Mouse (Mus musculus) hindbrain, embryonic 11.5 days (tissue): ENCODE results near the gene D10Jhu81e. TPM values are rescaled to one million over a fixed set of nuclear protein-coding genes. Genes with fewer than 3 reads are reported as not detected.
"Not testable (repeated sequence)": the region's sequence is repeated elsewhere in the genome, so short reads cannot be mapped to it uniquely, and the experiment has no call there.

Experiments
- ATAC-seq: fragments of 200-750 bp; cut with Nextera tagmentation; 2 replicates; pipeline ENCODE4 v1.8.0; 2017; ENCODE audit warnings: mild to moderate bottlenecking, moderate TSS enrichment, moderate library complexity; ENCODE audit not compliant: low FRiP score
- DNase-seq: peaks from one replicate; pipeline ENCODE4 v3.0.0-alpha.2; 2015; ENCODE audit warnings: low spot score
- H3K27ac ChIP-seq: fragments of 300-500 bp; sonication (generic); 2 replicates; pipeline ENCODE4 v1.5.1; 2014; ENCODE audit warnings: mild to moderate bottlenecking, low read depth, low read length
- H3K27me3 ChIP-seq: fragments of 300-500 bp; sonication (generic); 2 replicates; pipeline ENCODE4 v1.6.1; 2014; ENCODE audit warnings: mild to moderate bottlenecking, low read length, moderate library complexity, mixed read lengths; ENCODE audit not compliant: control insufficient read depth, insufficient read depth
- H3K36me3 ChIP-seq: fragments of 300-500 bp; sonication (generic); 2 replicates; pipeline ENCODE4 v1.6.1; 2014; ENCODE audit warnings: mild to moderate bottlenecking, low read length, moderate library complexity, mixed read lengths; ENCODE audit not compliant: control insufficient read depth, insufficient read depth
- H3K4me1 ChIP-seq: fragments of 300-500 bp; sonication (generic); replicated peaks from 2 replicates; pipeline ENCODE4 v1.6.1; 2014; ENCODE audit warnings: low read length, mixed read lengths; ENCODE audit not compliant: control insufficient read depth, insufficient read depth
- H3K4me2 ChIP-seq: fragments of 300-500 bp; sonication (generic); replicated peaks from 2 replicates; pipeline ENCODE4 v1.6.1; 2014; ENCODE audit warnings: mild to moderate bottlenecking, low read depth, low read length
- H3K4me3 ChIP-seq: fragments of 300-500 bp; sonication (generic); 2 replicates; pipeline ENCODE4 v1.5.1; 2014; ENCODE audit warnings: low read depth, low read length
- H3K9ac ChIP-seq: fragments of 300-500 bp; sonication (generic); 2 replicates; pipeline ENCODE4 v1.6.1; 2014; ENCODE audit warnings: low read depth, low read length
- H3K9me3 ChIP-seq: fragments of 300-500 bp; sonication (generic); 2 replicates; pipeline ENCODE4 v1.6.1; 2016; ENCODE audit warnings: low read length; ENCODE audit not compliant: control insufficient read depth
- WGBS: fragments of 180-500 bp; shearing (Covaris S2); extraction: QIAGEN DNeasy Blood & Tissue Kit; methylation state at CpG from one replicate; pipeline ENCODE4 v1.1.7; 2014; 5-methylcytosine and 5-hydroxymethylcytosine counted together
- polyA plus RNA-seq: library from polyadenylated mRNA; unstranded; fragments of >200 nt; fragmentation: Nextera tagmentation; extraction: Ambion mirVana; gene quantifications from 2 replicates; pipeline ENCODE4 v1.2.1, GENCODE M21; 2014

D10Jhu81e gene
- polyA plus RNA-seq = 13.6 and 17.6 TPM in 2 replicates

GRCm38 (mm10) chr10:78169281-78170042, at the start of gene D10Jhu81e:
D10Jhu81e (minus strand) TSS chr10:78169782.
- DNase-seq = peak; percentile 99
- peak within 1 kb of the TSS; percentile 90 for H3K4me2 ChIP-seq
- H3K27me3 ChIP-seq = no peaks in the 10 kb centered on the region
- 3% methylated on average over 50 of the region's 50 CpGs for WGBS
- H3K27ac ChIP-seq = peak within 1 kb of the TSS; percentile 48; the same call in 1 of the 2 replicates
- H3K4me3 ChIP-seq = peak within 1 kb of the TSS; percentile 70
- H3K36me3 ChIP-seq = 0 out of 2 replicates have a peak, but pooled peaks cover under 1% of the 10 kb centered on the region
- H3K9ac ChIP-seq = peak within 1 kb of the TSS; percentile 74
- 0 out of 2 replicates have a peak, but pooled peaks cover 3% of the 10 kb centered on the region for H3K4me1 ChIP-seq
- peak; percentile 96 for ATAC-seq
- H3K9me3 ChIP-seq = no peaks in the 10 kb centered on the region

- Histone ChIP-seq H3K36me3 (peaks cover 9% of the 10 kb centered on the region; the same call in 1 of the 2 replicates), H3K27me3 (no peaks in the 10 kb centered on the region), H3K4me1 (no peaks in the 10 kb centered on the region), H3K27ac (no peak overlapping the region), H3K9ac (no peak overlapping the region), H3K4me2 (no peak overlapping the region), H3K4me3 (no peak overlapping the region), H3K9me3 (no peaks in the 10 kb centered on the region)
- DNase-seq = no peak
- WGBS = 91% methylated on average over 6 of the region's 6 CpGs
- ATAC-seq = no peak
Observed at GRCm38 (mm10) chr10:78218576-78218975, 49.0 kb upstream of the D10Jhu81e start.

- Histone ChIP-seq H3K4me2 (no peak overlapping the region), H3K4me1 (no peaks in the 10 kb centered on the region), H3K27ac (no peak overlapping the region), H3K4me3 (no peak overlapping the region), H3K9me3 (no peaks in the 10 kb centered on the region), H3K9ac (no peak overlapping the region), H3K36me3 (peaks cover 9% of the 10 kb centered on the region), H3K27me3 (no peaks in the 10 kb centered on the region)
- no peak for DNase-seq
- no peak for ATAC-seq
- WGBS = 86% methylated on average over 6 of the region's 6 CpGs
Observed at GRCm38 (mm10) chr10:78216376-78217083, 46.9 kb upstream of the D10Jhu81e start.

GRCm38 (mm10) chr10:78214371-78214770, 44.8 kb upstream of the D10Jhu81e start:
- DNase-seq = no peak
- no peak overlapping the region for H3K4me2 ChIP-seq
- no peaks in the 10 kb centered on the region for H3K27me3 ChIP-seq
- no peak for ATAC-seq
- no peak overlapping the region for H3K27ac ChIP-seq
- no peak overlapping the region for H3K4me3 ChIP-seq
- no peaks in the 10 kb centered on the region for H3K4me1 ChIP-seq
- H3K9me3 ChIP-seq = no peaks in the 10 kb centered on the region
- H3K9ac ChIP-seq = no peak overlapping the region
- 95% methylated on average over 9 of the region's 9 CpGs for WGBS
- peaks cover 9% of the 10 kb centered on the region for H3K36me3 ChIP-seq

- Histone ChIP-seq H3K4me1 (no peaks in the 10 kb centered on the region), H3K9ac (no peak overlapping the region), H3K4me3 (no peak overlapping the region), H3K4me2 (no peak overlapping the region), H3K27ac (no peak overlapping the region), H3K9me3 (no peaks in the 10 kb centered on the region), H3K27me3 (no peaks in the 10 kb centered on the region), H3K36me3 (peaks cover 8% of the 10 kb centered on the region)
- DNase-seq = peak; percentile 38
- WGBS = 78% methylated on average over 6 of the region's 6 CpGs
- no peak for ATAC-seq
Observed at GRCm38 (mm10) chr10:78211311-78211710, 41.7 kb upstream of the D10Jhu81e start.

GRCm38 (mm10) chr10:78201182-78201581, 31.6 kb upstream of the D10Jhu81e start:
- Histone ChIP-seq H3K4me3 (no peak overlapping the region), H3K36me3 (peaks cover 7% of the 10 kb centered on the region)
- no peak for DNase-seq

GRCm38 (mm10) chr10:78192933-78193332, 23.4 kb upstream of the D10Jhu81e start:
- H3K9me3 ChIP-seq = no peaks in the 10 kb centered on the region
- no peak overlapping the region for H3K4me2 ChIP-seq
- no peaks in the 10 kb centered on the region for H3K27me3 ChIP-seq
- no peak overlapping the region for H3K4me3 ChIP-seq
- peaks cover 3% of the 10 kb centered on the region; the same call in 1 of the 2 replicates for H3K36me3 ChIP-seq
- DNase-seq (no peak), ATAC-seq (no peak)
- no peak overlapping the region for H3K9ac ChIP-seq
- H3K27ac ChIP-seq = no peak overlapping the region
- no peaks in the 10 kb centered on the region for H3K4me1 ChIP-seq
- WGBS = 87% methylated on average over 5 of the region's 5 CpGs

More at GRCm38 (mm10) chr10:78201182-78201581, 31.6 kb upstream of the D10Jhu81e start:
- Histone ChIP-seq H3K4me2 (no peak overlapping the region), H3K27ac (no peak overlapping the region), H3K9ac (no peak overlapping the region), H3K9me3 (no peaks in the 10 kb centered on the region), H3K4me1 (no peaks in the 10 kb centered on the region), H3K27me3 (no peaks in the 10 kb centered on the region)
- WGBS = 87% methylated on average over 4 of the region's 4 CpGs
- no peak for ATAC-seq

GRCm38 (mm10) chr10:78186076-78186475, 16.5 kb upstream of the D10Jhu81e start:
- H3K27me3 ChIP-seq, H3K9me3 ChIP-seq, H3K36me3 ChIP-seq, H3K4me1 ChIP-seq, H3K4me3 ChIP-seq, H3K27ac ChIP-seq, DNase-seq, H3K9ac ChIP-seq, H3K4me2 ChIP-seq, ATAC-seq: not testable (repeated sequence)
- WGBS = 79% methylated on average over 4 of the region's 4 CpGs
